Mouse (Mus musculus): ENCODE results near the gene Gm49322. TPM values are rescaled to one million over a fixed set of nuclear protein-coding genes. Genes with fewer than 3 reads are reported as not detected.

The Gm49322 gene
- under 1 TPM; 0.29 to 0.70 TPM for total RNA-seq (2023)

GRCm38 (mm10) chr10:80605721-80606120 lies at the start of gene Gm49322:
Gene Gm49322 (plus strand): TSS chr10:80606021.

GRCm38 (mm10) chr10:80561116-80561944 lies 44.5 kb upstream of the Gm49322 start, which contains the start of gene Rexo1:
Gene Rexo1 (minus strand): TSS chr10:80561560.

DNA sequence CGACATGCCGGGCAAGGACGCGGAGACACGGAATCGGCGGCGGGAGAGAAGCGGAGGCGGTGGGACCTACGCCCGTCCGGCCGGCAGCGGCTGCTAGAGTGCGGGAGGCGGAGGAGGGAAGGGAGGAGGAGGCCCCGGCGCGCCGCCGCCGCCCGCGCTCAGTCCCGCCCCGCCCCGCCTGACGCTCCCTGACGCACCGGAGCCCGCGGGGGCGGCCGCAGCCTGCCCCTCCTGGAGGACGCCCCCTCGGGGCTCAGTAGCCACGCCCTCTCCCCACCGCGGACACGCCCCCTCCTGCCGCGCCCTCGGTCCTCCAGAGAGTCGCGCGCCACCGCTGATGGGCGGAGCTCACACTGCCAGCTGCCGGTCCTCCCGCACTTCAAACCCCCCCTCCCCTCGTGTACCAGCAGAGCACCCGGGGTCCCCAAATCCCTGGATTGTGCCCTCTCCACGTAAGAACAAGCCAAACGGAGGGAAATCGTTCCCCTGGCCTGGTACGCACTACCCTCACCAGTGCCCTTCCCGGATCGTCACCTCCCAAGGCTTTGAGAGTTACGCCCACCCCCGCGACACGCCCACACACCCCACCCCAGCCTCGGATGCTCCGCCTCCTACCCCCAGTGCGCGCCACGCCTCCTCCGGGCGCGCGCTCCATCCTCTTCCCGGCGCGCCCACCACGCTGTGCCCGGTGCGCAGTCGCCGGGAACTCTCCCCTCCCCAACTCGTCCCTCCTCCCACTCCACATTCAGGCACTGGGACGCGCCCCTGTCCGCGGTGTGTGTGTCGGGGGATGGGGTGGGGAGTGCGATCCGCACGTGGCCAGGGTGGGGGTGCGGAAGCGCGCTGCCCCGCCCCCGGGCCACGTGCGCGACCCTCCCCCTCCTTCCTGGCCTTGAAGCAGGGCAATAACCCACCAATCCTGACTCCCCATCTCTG lies 28.4 kb upstream of the Gm49322 start, which contains the start of gene Klf16:
Klf16 (minus strand) TSS at position 127 of the 936 bp plus-strand sequence.

GRCm38 (mm10) chr10:80589879-80590854 lies 15.7 kb upstream of the Gm49322 start, which contains the start of gene Abhd17a:
Gene Abhd17a (minus strand): TSS chr10:80590341.

DNA sequence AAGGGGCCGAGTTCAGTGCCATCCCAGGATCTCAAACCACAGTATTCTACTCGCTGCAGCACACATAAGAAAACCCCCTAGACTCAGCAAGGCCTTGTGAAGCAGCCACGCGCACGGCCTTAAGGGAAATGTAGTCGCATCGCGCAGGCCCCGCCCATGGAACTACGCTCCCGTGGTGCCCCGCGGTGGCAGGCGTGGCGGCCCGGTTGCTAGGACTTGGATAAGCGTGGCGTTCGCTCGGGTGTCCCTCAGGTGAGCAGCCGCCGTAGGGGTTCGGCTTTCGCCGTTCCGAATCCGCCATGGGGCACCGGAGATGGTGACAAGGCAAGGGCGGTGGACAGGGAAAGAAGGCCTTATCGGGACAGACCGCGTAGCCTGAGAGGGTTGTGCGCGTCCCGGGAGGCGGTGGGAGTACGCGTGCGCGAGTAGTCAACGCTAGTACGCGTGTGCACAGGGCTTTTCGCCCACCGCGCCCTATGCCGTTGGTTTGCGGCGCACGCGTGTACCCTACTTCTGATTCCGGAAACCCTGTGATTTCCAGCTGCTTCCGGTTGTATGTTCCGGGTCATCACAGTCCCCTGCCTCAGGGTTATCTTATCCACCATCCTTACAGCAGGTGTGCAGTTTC lies 3.0 kb upstream of the Gm49322 start, which contains the start of the genes Scamp4 and Adat3:
Scamp4 (plus strand) TSS at position 175 of the 628 bp plus-strand sequence.
Adat3 (plus strand) TSS at position 183 of the 628 bp plus-strand sequence.

GRCm38 (mm10) chr10:80622661-80623456 lies 17.0 kb downstream of the Gm49322 start, which contains the start of gene Csnk1g2:
Gene Csnk1g2 (plus strand): TSS chr10:80622838.

DNA sequence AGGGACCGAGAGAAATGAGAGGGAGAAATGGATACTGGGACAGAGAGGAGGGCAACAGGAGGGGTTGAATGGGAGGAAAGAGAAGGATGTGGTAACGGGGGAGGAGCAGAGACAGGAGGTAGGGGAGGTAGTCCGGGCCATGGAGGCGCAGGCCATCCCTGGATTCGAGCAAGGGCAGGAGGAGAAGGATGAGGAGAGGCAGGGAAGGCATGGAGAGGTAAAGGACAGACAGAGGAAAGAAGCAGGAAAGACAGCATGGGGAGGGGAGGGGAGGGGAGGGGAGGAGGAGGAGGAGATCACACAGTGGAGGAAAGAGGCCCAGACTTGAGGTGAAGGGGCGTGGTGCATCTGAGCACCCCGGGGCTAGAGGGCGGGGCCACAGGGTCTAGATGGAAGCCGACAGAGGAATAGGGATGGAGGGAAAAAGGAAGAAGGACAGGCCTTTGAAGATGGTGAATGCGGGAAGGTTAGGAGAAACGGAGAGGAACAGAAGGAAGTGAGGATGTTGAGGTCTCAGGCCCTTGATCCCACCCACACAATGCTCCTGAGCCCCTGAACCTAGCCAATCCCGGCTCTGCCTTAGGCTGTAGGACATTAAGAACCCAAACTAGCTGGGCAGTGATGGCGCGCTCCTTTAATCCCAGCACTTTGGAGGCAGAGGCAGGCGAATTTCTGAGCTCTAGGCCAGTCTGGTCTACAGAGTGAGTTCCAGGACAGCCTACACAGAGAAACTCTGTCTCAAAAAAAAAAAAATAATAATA lies 51.2 kb downstream of the Gm49322 start, which contains the start of gene Btbd2:
Btbd2 (minus strand) TSS at position 209 of the 761 bp plus-strand sequence.

Other genes starting within 250 kb of the Gm49322 start
- gene Plk5, start 249.6 kb upstream of the Gm49322 start, total RNA-seq (2023): not detected
- 1 to 10 TPM; 3.3 to 4.2 TPM for gene Mex3d, start 218.4 kb upstream of the Gm49322 start, total RNA-seq (2023)
- gene Mbd3, start 206.5 kb upstream of the Gm49322 start, total RNA-seq (2023): 10 to 100 TPM; 41.9 to 49.5 TPM
- gene Uqcr11, start 199.2 kb upstream of the Gm49322 start, total RNA-seq (2023): 100 to 1,000 TPM; 101 to 112 TPM
- 10 to 100 TPM; 50.5 to 63.1 TPM for gene Tcf3, start 172.4 kb upstream of the Gm49322 start, total RNA-seq (2023)
- gene Onecut3, start 111.2 kb upstream of the Gm49322 start, total RNA-seq (2023): not detected
- under 1 TPM; 0.11 TPM for gene Atp8b3, start 66.9 kb upstream of the Gm49322 start, total RNA-seq (2023)
- 10 to 100 TPM; 55.9 to 56.9 TPM for gene Rexo1, start 44.5 kb upstream of the Gm49322 start, total RNA-seq (2023)
- 10 to 100 TPM in 1 of 2 experiments, 1 to 10 TPM in 1; 8.4 to 10.7 TPM for gene Klf16, start 28.7 kb upstream of the Gm49322 start, total RNA-seq (2023)
- 10 to 100 TPM; 40.9 to 44.3 TPM for gene Abhd17a, start 15.7 kb upstream of the Gm49322 start, total RNA-seq (2023)
- gene Scamp4, start 3.1 kb upstream of the Gm49322 start, total RNA-seq (2023): 10 to 100 TPM; 11.1 to 12.5 TPM
- 1 to 10 TPM; 1.3 to 2.9 TPM for gene Adat3, start 3.1 kb upstream of the Gm49322 start, total RNA-seq (2023)
- 100 to 1,000 TPM in 1 of 2 experiments, 10 to 100 TPM in 1; 96.3 to 120 TPM for gene Csnk1g2, start 16.8 kb downstream of the Gm49322 start, total RNA-seq (2023)
- gene Btbd2, start 51.0 kb downstream of the Gm49322 start, total RNA-seq (2023): 10 to 100 TPM; 19.2 to 23.8 TPM
- gene Mknk2, start 72.1 kb downstream of the Gm49322 start, total RNA-seq (2023): 100 to 1,000 TPM; 187 to 191 TPM
- 100 to 1,000 TPM; 124 TPM for gene Mob3a, start 96.0 kb downstream of the Gm49322 start, total RNA-seq (2023)
- 1 to 10 TPM; 8.5 to 10.0 TPM for gene Izumo4, start 96.2 kb downstream of the Gm49322 start, total RNA-seq (2023)
- gene Ap3d1, start 136.2 kb downstream of the Gm49322 start, total RNA-seq (2023): 10 to 100 TPM; 91.5 to 95.8 TPM
- 10 to 100 TPM; 30.9 to 33.4 TPM for gene Dot1l, start 149.2 kb downstream of the Gm49322 start, total RNA-seq (2023)
- 10 to 100 TPM; 44.1 to 48.2 TPM for gene Sf3a2, start 192.2 kb downstream of the Gm49322 start, total RNA-seq (2023)
- 10 to 100 TPM; 70.8 to 77.6 TPM for gene Plekhj1, start 192.6 kb downstream of the Gm49322 start, total RNA-seq (2023)
- gene Amh, start 199.2 kb downstream of the Gm49322 start, total RNA-seq (2023): 1 to 10 TPM in 1 of 2 experiments, under 1 TPM in 1; 0.94 to 1.1 TPM
- gene Jsrp1, start 207.5 kb downstream of the Gm49322 start, total RNA-seq (2023): not detected
- 100 to 1,000 TPM; 551 to 600 TPM for gene Oaz1, start 220.6 kb downstream of the Gm49322 start, total RNA-seq (2023)
- not detected for gene Lingo3, start 238.0 kb downstream of the Gm49322 start, total RNA-seq (2023)
- 10 to 100 TPM; 14.4 to 14.7 TPM for gene Lsm7, start 249.2 kb downstream of the Gm49322 start, total RNA-seq (2023)
- 10 to 100 TPM; 23.9 to 34.6 TPM for gene Sppl2b, start 249.3 kb downstream of the Gm49322 start, total RNA-seq (2023)